Mouse (Mus musculus) brain, embryonic 18.5 days (tissue): ENCODE results near the gene Ephb2.
A peak's percentile ranks its signal among the peaks of the same experiment; 100 is the strongest.

ENCODE experiments used
- DNase-seq: peaks from one replicate; pipeline ENCODE4 v3.0.0-alpha.2; 2012; ENCODE audit warnings: low read depth, low spot score

Ephb2 gene

DNA sequence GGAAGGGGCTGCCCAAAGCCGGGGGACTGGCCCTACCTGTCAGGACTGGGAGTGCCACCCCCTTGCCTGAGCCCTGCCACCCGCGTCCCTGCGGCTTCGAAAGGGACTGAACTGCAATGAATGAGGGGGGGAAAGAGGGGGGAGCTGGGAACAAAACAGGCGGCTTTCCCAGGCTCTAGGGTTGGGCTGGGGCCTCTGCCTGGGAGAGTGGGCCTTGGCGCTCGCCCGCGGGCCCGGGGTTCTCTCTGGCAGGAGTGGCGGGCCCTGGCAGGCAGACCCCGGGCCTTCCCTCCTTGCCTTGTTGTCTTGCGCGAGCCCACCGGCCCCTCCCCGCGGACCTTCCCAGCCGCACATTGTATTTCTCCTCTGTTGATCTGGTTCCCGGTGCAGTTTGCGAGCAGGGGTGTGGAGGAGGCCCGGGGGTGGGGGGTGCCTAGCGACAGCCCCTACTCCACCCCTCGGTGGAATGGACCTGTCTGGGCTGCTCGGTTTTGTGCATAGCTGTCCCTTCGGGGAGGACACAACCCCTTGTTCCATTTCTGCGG is 671 bp upstream of the Ephb2 start:
- DNase-seq = peak; percentile 60

DNA sequence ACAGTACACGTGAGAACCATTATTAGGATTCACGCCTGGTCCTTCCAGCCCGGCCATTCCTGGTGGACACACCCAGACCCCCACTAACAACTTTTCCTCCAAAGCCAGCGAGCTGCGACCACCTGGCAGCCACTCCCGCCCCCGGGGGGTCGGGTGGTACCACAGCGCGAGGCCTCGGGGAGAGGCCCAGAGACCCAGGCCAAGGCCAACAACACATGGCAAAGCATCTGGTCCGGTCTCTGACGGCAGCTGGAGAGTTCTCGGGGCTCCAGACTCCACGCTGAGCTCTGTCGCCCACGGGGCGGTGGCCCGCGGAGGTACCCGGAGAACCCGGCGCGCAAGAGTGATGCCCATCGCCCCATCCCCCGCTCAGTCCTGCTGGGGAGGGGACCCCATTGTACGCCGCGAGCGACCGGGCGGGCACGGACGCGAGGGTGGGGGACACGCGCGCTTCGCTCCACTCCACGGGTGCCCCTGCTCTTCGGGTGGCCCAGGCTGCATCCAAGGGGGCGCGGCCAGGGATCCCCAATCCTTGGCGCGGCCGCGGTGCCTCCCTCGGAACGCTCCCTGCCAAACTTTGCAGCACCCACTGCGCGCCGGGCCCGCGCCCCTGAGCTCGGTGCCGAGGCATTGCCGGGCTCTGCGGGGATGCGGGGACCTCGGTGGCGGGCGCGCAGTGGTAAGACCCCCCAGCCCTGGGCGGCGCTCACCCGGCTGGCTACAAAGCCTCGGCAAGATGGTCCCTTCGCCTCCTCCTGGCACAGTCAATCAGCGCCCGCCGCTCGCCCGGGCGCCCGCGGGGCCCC is 770 bp downstream of the Ephb2 start:
- no peak for DNase-seq

DNA sequence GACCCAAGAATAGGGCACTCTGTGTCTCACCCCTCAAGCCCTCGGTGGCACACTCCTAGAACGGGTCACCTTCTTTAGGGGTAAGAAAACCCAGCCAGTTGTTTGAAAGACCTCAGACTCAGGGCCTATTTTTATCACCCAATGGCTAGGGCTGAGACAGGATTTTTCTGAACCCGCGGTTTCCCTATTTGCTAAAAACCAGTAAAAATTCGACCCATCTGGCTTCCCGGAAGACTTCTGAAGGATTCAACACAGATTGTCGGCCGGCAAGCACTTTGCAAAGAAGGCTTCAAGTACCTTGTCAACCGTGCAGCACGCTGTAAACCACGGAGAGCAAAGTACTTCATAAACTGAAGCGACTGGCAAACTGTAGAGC is 1.4 kb downstream of the Ephb2 start:
- no peak for DNase-seq

DNA sequence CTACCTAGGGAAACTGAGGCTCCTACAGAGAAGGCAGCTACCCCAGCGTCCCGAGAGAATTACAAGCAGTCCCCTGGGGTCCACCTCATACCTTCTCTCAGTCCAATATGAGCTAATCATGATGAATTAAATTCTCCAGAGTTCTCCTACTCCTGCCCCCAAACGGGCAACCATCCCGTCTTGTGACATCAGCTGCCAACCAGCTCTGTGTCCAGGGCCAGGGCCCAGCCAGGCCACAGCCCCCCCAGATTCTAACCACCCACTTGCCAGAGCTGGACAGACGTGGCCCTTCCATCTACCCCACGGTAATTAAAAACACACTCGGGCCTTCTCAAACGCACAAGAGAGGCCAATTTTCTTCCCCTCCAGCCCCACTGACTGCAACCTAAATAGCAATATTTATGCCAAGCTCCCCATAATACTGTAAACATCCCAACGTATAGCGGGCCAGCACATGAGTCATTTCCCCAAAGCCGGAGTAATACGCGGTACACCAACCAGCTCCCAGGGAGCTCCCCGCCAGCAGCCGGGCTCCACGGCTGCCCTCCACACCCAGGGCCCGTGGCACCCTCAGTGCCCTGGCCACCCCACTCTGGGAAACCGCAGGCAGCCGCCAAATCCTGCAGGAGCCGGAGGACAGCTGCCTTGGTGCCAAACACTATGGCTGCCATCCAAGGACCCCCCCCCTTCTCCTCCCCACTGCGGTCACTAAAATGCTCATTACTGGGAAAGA is 2.0 kb downstream of the Ephb2 start:
- DNase-seq = no peak

DNA sequence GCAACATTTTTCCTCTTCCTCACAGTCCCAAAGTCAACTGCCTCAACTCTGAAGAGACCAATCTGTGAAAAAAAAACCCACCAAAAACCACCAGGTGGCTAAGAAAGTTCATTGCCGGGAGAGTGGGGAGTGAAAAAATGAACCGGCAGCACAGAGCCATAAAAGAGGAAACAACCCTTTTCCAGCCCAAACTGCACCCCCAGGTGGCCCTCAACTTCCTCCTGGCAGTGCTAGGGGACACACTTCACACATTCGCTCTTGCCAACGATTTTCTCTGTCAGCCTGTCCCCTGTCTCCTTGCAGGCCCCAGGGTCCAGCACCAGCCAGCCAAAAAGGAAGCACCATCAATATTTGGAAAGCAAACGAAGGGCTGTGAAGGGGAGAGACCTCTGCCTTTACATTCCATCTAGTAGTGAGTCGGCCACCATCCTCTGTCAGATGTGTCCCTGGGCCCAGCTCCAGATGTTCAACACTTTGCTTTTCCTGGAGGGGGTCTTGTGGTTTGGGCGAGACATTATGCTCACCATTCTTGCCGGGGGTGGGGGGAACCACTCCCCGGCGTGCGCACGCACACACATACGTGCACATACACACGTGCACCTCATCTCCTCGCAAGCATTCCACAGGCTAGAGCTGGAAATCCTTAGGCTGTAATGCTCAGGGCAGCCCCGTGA is 3.1 kb downstream of the Ephb2 start:
- DNase-seq = no peak

DNA sequence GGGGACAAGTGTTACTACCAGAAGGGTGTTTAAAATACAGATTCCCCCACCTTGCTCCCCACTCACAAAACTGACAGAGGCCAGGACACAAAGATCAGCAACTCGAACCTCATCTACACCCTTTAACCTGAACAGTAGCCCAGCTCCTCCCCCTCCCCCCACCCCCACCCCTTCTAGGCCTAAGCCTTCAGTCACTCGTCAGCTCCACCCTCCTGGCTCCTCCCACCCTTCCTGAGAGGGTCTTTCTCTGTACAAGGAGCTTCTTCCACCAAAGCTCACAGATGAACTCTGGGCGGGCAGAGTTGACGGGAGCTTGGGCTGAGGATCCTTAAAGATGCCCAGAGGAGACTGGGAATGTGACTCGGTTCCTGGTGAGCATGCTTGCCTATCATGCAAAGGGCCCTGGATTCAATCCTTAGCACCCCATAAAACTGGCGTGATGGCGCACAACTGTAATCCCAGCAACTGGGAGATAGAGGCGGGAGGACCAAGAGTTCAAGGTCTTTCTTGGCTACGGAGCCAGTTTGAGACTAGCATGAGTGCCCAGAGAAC is 5.4 kb downstream of the Ephb2 start:
- DNase-seq = no peak

DNA sequence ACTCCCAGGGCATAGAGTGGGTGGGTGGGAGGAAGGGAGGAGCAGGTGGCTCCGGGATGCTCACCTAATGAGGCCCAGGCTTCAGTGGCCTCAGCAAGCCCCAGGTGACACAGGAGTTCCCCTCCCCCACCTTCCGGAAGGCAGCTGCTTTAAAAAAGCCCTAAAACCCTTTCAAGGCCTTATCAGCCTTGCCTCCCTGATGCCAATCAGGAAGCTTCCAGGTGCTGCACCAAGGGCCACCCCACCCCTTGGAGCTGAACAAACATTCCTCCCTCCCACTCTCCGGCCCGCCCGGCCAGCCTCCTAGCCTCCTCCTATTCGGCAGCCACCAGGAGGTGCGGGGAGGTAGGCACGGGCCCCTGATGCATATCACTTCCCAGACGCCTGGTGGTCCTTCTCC is 6.0 kb downstream of the Ephb2 start:
- DNase-seq = no peak

DNA sequence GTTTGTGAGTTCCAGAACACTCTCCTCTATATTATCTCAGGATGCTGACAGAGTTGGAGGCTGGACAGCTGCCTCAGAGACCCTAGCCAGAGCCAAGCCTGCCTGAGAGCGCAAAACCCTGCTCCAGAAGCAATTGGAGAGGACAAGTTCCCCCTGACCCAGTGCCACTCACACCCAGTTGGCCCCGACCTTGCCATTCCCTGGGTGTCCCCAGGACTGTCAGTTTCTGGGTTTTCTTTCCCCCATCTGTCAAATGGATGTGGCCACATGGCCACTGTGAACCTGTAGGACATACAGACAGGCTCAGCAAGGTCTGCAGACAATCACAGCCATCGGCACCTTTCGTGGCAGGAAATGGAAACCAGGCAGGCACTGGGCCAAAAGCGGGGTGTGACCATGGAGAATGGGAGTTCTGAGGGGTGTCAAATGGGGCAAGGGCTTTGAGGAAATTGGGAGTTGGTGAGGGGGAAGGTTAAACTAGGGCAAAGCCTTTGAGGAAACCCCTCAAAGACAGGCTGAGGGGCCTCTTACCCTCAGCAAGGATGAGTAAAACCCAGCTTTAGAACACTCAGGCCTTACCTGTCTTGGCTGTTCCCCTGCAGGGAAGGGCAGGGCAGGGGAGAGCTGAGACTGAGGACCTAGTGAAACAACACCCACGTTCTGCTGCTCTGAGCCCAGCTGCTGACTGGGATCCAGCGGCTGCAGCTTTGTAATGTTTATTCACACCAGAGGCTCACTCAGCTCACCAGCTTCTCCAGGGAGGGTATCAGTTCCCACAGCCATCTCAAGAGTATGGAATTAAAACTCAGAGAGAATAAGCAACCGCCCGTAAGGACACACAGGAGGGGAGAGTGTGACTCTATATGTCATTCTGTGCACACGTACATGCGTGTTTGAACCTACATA is 6.9 kb downstream of the Ephb2 start:
- no peak for DNase-seq

DNA sequence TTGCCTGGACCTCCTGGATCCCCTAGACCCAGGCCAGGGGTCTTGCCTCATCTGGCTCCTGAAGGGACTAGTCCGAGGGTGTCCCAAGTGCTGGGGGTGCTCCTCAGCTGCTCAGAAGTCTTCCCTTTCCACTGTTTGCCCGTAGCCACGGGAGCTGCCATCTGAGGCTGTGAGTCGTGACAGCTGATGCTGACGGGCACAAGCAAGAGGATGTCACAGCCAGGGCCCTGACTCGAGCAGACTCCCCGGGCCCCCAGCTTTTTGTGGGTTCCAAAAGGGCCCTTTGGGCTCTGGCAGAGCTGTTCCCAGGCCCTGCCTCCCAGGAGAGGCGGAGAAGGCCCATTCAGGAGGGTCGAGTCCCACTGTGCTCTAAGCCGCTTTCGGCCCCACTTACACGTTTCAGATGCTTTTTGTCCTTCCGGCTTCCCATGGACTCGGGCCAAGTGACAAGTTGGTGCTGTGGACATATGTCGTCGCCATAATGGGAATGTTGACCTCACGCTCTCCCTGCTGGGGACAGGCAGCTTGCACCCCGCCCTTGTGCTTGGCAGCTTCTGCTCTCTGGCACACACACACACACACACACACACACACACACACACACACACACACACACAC is 10.7 kb downstream of the Ephb2 start:
- DNase-seq = no peak

DNA sequence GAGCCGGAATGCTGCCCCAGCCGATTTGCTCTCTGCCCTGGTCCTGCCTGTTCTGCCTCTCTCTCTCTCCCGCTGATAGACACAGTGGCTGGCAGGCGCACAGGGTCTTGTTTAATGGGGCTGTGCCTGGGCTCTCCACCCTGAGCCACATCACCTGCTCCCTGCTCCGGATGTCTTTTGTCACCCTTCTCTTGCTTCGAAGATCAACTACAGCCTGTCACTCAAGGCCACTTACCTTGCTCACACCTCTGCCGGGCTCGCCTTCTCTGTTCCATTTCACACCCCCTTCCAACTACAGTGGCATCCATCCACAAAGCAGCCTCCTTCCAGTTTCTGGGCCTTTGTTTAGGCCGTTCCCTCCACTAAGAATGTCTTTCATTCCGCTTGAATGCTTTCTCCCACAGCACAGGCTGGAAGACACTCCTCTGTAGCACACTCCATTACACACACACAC is 15.7 kb downstream of the Ephb2 start:
- no peak for DNase-seq

DNA sequence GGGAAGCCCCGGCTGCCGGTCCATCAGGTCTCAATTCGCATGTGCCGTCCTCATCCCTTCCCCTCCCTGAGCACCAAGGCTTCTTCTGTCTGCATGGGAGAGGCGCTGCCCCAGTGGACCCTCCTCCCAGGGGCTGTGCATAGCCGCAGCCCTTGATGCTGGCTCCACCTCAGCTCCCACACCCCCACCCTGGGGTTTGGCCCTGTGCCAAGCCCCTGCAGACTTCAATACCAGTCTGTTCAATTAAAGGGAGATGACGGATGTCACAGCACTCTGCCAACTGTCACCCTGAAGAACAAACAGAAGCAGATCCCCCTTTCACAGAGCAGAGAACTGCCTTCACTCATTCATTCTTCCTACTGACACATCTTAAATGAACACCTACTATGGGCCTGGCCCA is 19.1 kb downstream of the Ephb2 start:
- no peak for DNase-seq

DNA sequence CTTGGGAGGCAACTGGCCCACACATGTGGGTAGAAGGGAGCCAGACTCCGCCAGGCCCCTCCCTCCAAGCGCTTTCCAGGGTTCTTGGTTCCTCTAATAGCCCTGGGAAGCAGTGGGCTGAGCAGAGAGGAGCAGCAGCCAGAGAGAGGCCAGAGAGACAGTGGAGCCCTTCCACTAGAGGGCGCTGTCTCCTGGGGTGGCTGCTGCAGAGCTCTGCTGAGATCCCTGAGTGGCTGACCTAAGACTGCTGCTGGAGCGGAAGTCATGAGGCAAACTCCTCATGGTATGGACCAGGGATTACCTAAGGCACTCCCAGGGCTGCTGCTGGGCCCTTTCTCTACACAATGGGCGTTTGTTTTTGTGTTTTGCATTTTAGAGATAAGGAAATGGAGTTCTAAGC is 20.4 kb downstream of the Ephb2 start:
- no peak for DNase-seq

DNA sequence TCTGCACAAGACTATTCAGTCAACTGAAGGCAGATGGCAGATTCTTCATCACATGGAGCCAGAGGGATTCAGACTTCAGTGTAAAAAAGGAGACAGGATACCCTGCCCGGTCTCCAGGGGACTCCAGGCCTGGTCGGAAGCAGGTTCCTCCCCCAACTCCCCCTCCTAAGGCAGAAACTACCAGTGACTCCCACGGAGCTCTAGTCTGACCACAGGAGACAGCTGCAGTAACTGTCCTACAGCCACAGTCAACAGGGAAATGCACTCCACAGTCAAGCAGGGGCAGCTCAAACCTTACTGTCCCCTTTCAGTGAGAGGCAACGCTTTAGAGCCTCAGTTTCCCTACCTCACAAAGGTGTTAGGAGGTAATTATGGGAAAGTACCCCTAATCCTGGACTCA is 23.2 kb downstream of the Ephb2 start:
- no peak for DNase-seq

DNA sequence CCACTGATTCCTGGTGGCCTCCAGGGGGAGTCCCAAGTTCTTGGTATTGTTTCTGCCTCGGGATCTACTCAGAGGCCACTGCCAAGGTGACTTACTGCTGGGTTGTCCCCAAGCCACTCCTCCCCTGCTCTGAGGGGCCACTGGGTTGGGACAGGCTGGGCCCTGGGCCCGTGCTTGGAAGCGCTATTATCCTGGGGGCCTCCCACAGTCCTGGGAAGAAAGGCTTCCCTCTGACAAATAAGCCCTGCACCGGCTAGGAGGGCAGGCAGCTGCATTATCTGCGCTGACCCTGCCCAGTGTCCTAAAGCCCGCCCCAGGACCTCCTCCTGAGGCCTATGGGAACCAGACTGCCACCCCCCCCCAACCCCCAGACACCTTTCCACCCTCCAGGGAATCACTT is 24.2 kb downstream of the Ephb2 start:
- no peak for DNase-seq

DNA sequence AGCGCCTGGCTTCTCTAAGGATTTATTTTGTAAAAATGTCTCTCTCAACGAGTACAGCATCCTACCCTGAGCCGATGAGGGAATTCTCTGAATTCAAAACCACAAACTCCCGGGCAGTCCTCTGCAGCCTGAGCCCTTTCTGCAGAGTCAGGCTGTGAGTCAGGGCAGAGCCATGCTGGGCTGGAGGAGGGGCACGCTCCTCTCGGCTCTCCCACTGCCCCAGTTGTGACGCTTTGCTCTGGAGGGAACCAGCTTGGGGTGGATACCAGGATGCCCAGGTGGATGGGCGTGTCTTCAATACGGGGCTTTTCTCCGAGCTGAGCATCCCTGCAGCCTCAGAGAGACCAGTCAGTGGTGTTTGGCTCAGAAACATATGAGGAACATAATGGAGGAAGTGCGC is 27.3 kb downstream of the Ephb2 start:
- no peak for DNase-seq

DNA sequence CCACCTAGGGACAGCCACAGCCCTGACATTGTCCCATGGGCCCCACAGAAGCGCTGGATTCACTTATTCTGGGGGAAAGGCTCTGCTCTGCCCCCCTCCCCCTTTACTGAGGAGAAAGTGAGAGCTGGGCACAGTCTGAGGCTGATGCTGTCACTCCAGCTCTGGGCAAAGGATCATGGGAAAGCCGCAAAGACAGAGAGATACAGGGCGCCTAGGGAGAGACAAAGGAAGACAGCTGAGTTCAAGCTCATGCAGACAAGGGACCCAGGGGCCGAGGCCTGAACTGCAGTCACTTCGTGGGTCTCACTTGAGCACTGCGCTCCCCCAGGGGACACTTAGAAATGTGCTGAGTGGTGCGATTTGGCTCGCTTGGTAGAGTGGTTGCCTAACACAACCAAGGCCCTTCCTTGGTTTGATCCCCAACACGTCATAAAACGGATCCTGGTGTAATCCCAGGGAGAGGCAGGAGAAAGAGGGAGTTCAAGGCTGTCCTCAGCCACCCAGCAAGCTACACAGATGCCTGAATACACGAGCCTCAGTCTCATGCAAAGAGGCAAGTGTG is 28.3 kb downstream of the Ephb2 start:
- no peak for DNase-seq

DNA sequence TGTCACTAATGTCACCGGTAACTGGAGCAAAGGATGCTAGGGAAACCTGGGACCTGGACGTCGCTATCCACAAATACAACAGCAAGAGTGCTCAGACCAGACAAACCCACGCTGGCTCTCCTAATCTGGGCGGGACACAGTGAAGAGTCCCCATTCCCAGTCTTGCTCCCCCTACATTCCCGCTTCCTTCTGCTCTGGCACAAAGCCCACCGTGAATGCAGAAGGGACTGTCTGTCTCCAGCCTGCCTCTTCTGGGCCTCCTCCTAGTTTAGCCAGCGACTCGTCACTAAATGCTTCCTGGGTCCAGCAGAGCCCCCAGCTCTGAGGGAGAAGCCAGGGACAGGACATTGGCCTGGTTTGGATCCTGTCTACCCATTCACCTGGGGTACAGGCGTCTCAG is 29.5 kb downstream of the Ephb2 start:
- no peak for DNase-seq

DNA sequence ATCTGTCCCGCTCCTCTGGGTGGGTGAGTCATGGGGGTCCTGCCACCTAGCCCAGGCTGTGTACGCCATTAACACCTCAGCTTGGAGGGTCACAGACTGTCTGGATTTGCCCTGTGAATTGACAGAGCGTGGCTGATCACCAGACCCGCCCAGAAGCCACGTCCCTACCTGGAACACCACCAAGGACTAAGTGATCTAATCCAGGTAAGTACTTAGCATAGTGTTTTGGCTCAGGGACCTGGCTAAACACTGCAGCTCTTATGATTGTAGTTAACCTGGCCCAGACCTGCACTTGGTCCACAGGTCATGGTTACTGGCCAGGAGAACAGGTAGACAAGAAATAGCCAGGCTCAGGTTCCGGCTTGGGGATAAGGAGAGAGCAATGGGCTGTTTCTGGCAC is 31.4 kb downstream of the Ephb2 start:
- DNase-seq = no peak

DNA sequence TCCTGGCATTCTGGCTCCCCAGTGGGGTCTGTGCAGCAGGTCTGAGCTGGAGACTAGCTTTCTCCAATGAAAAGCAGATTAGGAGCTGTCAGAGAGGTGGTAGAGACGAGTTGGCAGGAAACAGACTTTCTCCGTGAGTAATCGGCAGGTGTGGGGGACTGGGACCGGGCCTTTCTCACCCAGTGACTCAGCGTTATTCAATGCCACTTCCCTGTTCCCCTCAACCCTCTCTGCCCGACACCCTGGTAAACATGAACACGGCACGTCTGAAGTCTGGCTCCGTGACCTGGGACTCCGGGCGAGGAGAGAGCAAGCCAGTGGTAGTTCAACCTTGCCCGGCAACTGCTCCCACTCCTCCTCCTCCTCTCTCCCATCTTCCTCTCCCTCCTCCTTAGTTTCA is 33.3 kb downstream of the Ephb2 start:
- DNase-seq = no peak

DNA sequence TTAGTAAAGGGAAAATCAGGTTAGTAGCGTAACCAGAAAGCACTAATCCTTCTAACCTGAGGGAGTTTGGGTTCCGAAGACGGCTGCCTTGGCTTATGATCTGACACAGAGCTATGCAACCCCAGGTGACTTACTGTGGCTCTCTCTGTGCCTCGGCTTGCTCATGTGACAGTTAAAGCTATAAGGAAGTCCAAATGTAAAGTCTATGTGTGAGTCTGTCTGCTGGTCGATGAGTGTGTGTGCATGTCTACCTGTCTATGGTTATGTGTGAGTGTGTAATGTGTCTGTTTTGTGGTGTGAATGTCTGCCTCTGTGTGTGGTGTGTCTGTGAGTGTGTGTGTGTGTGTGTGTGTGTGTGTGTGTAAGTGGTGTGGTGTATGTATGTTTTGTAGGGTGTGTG is 33.8 kb downstream of the Ephb2 start:
- no peak for DNase-seq
